Mouse (Mus musculus): Measurements from ENCODE around the gene Myo18a. TPM values are rescaled to one million over a fixed set of nuclear protein-coding genes. Genes with fewer than 3 reads are reported as not detected.

Myo18a gene
- total RNA-seq, 1 experiment: 33.3 TPM

DNA sequence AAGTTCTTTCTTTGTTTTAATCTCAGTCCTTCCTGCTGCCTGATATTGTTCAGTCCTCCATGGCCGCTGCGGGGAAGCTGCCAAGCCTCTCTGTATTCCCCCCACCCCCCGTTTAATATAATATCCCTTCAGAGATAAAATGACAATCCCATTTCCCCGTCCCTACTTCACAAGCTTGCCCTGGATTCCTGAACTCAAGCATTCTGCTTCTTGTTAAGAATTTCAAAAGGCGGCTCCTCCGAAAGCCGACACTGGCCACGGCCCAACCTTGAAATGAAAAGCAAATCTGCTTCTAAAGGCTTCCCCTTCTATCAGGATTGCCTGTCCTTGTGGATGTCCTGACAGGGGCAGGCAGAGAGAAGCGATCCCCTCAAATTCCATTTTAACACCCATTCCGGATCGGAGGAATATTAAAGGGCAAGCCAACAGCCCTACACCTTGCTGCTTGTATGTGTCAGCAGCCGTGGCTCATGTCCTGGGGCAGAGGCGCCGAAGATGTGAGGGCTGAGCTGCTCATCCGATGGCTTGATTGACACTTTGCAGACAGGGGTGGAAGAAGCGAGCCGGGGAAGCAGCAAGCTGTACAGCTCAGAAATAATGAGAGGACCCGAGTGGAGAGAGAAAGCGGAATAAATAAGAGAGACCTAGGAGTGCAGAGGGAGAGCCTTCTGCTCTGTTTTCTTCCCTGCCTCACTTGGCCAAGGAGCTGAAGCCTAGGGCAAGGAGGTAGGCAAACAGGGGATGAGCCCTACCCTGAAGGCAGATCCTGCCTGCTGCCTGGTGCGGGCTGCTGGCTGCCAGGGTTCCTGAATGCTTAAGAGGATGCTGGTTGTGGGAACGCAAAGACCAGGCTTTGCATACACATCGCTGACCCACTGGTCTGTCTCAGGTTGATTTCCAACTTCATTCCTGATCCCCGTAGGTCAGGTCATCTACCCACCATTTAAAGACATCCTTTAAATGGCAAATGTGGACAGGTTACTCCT, 134.1 kb downstream of the Myo18a start:
- Histone ChIP-seq H3K9ac (ENCODE audit: insufficient read depth, low read depth, low read length, poor library complexity, severe bottlenecking) (peak overlapping the region; percentile 69; the same call in 1 of the 2 replicates), H3K36me3 (ENCODE audit: control insufficient read depth, insufficient read depth, low read length, poor library complexity, severe bottlenecking) (no peaks in the 10 kb centered on the region), H3K9me3 (ENCODE audit: control insufficient read depth, insufficient read depth, low read depth, low read length) (no peaks in the 10 kb centered on the region), H3K4me1 (ENCODE audit: control insufficient read depth in 2 of 2, insufficient read depth in 2 of 2, low read length in 2 of 2, poor library complexity in 1 of 2) (peaks cover 23 to 33% of the 10 kb centered on the region in 2 experiments), H3K4me3 (ENCODE audit: insufficient read depth in 1 of 2, low read depth in 1 of 2, low read length in 2 of 2, poor library complexity in 1 of 2, severe bottlenecking in 1 of 2) (peak overlapping the region; percentile 39 to 43), H3K27ac (ENCODE audit: insufficient read depth, low read depth, low read length, poor library complexity, severe bottlenecking) (no peak overlapping the region; the same call in 1 of the 2 replicates)
- TF ChIP-seq ZC3H11A (IDR thresholded peaks at IDR 0.05; ENCODE audit: borderline replicate concordance, low read depth, low read length): no peak
- no peak for TF ChIP-seq MAFK (IDR thresholded peaks at IDR 0.05; ENCODE audit: insufficient read depth, low read depth, low read length)
- TF ChIP-seq ZNF384 (IDR thresholded peaks at IDR 0.05; ENCODE audit: low read depth, low read length): no peak
- no peak for DNase-seq (ENCODE audit: low read depth, low spot score)
- in situ Hi-C loops (cut with MboI; ENCODE audit: low sequenced_read_pairs in 2 of 2, unreplicated experiment in 2 of 2): no loop called here

GRCm38 (mm10) chr11:77900187-77900586, 137.1 kb downstream of the Myo18a start:
- peaks cover 27 to 31% of the 10 kb centered on the region in 2 experiments for H3K4me1 ChIP-seq (ENCODE audit: control insufficient read depth in 2 of 2, insufficient read depth in 2 of 2, low read length in 2 of 2, poor library complexity in 1 of 2)
- TF ChIP-seq HCFC1 (IDR thresholded peaks at IDR 0.05; ENCODE audit: borderline replicate concordance, insufficient read depth, low read length) (no peak), ZNF384 (IDR thresholded peaks at IDR 0.05; ENCODE audit: low read depth, low read length) (no peak), ZC3H11A (IDR thresholded peaks at IDR 0.05; ENCODE audit: borderline replicate concordance, low read depth, low read length) (no peak), MAFK (IDR thresholded peaks at IDR 0.05; ENCODE audit: insufficient read depth, low read depth, low read length) (no peak), CHD2 (IDR thresholded peaks at IDR 0.05; ENCODE audit: low read depth, low read length) (no peak)

GRCm38 (mm10) chr11:77900696-77901095, 137.7 kb downstream of the Myo18a start:
- TF ChIP-seq CHD2 (IDR thresholded peaks at IDR 0.05; ENCODE audit: low read depth, low read length): no peak
- TF ChIP-seq ZNF384 (IDR thresholded peaks at IDR 0.05; ENCODE audit: low read depth, low read length): no peak
- TF ChIP-seq MAFK (IDR thresholded peaks at IDR 0.05; ENCODE audit: insufficient read depth, low read depth, low read length): no peak
- TF ChIP-seq HCFC1 (IDR thresholded peaks at IDR 0.05; ENCODE audit: borderline replicate concordance, insufficient read depth, low read length): no peak
- no peak for TF ChIP-seq ZC3H11A (IDR thresholded peaks at IDR 0.05; ENCODE audit: borderline replicate concordance, low read depth, low read length)
- H3K36me3 ChIP-seq (ENCODE audit: control insufficient read depth, insufficient read depth, low read length, poor library complexity, severe bottlenecking): no peaks in the 10 kb centered on the region
- peaks cover 21 to 26% of the 10 kb centered on the region in 2 experiments for H3K4me1 ChIP-seq (ENCODE audit: control insufficient read depth in 2 of 2, insufficient read depth in 2 of 2, low read length in 2 of 2, poor library complexity in 1 of 2)
- H3K9ac ChIP-seq (ENCODE audit: insufficient read depth, low read depth, low read length, poor library complexity, severe bottlenecking): no peak overlapping the region
- no peak overlapping the region for H3K27ac ChIP-seq (ENCODE audit: insufficient read depth, low read depth, low read length, poor library complexity, severe bottlenecking)
- in situ Hi-C loops (cut with MboI; ENCODE audit: low sequenced_read_pairs in 2 of 2, unreplicated experiment in 2 of 2): no loop called here
- no peak overlapping the region for H3K4me3 ChIP-seq (ENCODE audit: insufficient read depth in 1 of 2, low read depth in 1 of 2, low read length in 2 of 2, poor library complexity in 1 of 2, severe bottlenecking in 1 of 2)
- no peaks in the 10 kb centered on the region for H3K9me3 ChIP-seq (ENCODE audit: control insufficient read depth, insufficient read depth, low read depth, low read length)
- DNase-seq (ENCODE audit: low read depth, low spot score): no peak

More at GRCm38 (mm10) chr11:77900187-77900586, 137.1 kb downstream of the Myo18a start:
- Histone ChIP-seq H3K9ac (ENCODE audit: insufficient read depth, low read depth, low read length, poor library complexity, severe bottlenecking) (no peak overlapping the region), H3K4me3 (ENCODE audit: insufficient read depth in 1 of 2, low read depth in 1 of 2, low read length in 2 of 2, poor library complexity in 1 of 2, severe bottlenecking in 1 of 2) (no peak overlapping the region), H3K9me3 (ENCODE audit: control insufficient read depth, insufficient read depth, low read depth, low read length) (no peaks in the 10 kb centered on the region), H3K36me3 (ENCODE audit: control insufficient read depth, insufficient read depth, low read length, poor library complexity, severe bottlenecking) (no peaks in the 10 kb centered on the region), H3K27ac (ENCODE audit: insufficient read depth, low read depth, low read length, poor library complexity, severe bottlenecking) (no peak overlapping the region)
- no peak for DNase-seq (ENCODE audit: low read depth, low spot score)
- in situ Hi-C loops (cut with MboI; ENCODE audit: low sequenced_read_pairs in 2 of 2, unreplicated experiment in 2 of 2): no loop called here

GRCm38 (mm10) chr11:77901366-77901765, 138.3 kb downstream of the Myo18a start:
- Histone ChIP-seq H3K27ac (ENCODE audit: insufficient read depth, low read depth, low read length, poor library complexity, severe bottlenecking) (no peak overlapping the region), H3K4me1 (ENCODE audit: control insufficient read depth in 2 of 2, insufficient read depth in 2 of 2, low read length in 2 of 2, poor library complexity in 1 of 2) (peaks cover 15 to 26% of the 10 kb centered on the region in 2 experiments), H3K36me3 (ENCODE audit: control insufficient read depth, insufficient read depth, low read length, poor library complexity, severe bottlenecking) (no peaks in the 10 kb centered on the region), H3K4me3 (ENCODE audit: insufficient read depth in 1 of 2, low read depth in 1 of 2, low read length in 2 of 2, poor library complexity in 1 of 2, severe bottlenecking in 1 of 2) (no peak overlapping the region), H3K9me3 (ENCODE audit: control insufficient read depth, insufficient read depth, low read depth, low read length) (no peaks in the 10 kb centered on the region), H3K9ac (ENCODE audit: insufficient read depth, low read depth, low read length, poor library complexity, severe bottlenecking) (no peak overlapping the region)
- no peak for TF ChIP-seq ZNF384 (IDR thresholded peaks at IDR 0.05; ENCODE audit: low read depth, low read length)
- TF ChIP-seq CHD2 (IDR thresholded peaks at IDR 0.05; ENCODE audit: low read depth, low read length): no peak
- TF ChIP-seq HCFC1 (IDR thresholded peaks at IDR 0.05; ENCODE audit: borderline replicate concordance, insufficient read depth, low read length): no peak
- TF ChIP-seq MAFK (IDR thresholded peaks at IDR 0.05; ENCODE audit: insufficient read depth, low read depth, low read length): no peak
- no peak for TF ChIP-seq ZC3H11A (IDR thresholded peaks at IDR 0.05; ENCODE audit: borderline replicate concordance, low read depth, low read length)
- in situ Hi-C loops (cut with MboI; ENCODE audit: low sequenced_read_pairs in 2 of 2, unreplicated experiment in 2 of 2): no loop called here
- DNase-seq (ENCODE audit: low read depth, low spot score): no peak

Measured in ES-E14 (cell line).